Mouse (Mus musculus) lung, postnatal 0 days (tissue): ENCODE data around the gene Myo1b.

Experiments
- CTCF ChIP-seq: IDR thresholded peaks from 2 replicates; pipeline ENCODE4 v1.5.1; 2016; ENCODE audit warnings: antibody characterized with exemption, mild to moderate bottlenecking
- EP300 ChIP-seq: IDR thresholded peaks from 2 replicates; pipeline ENCODE4 v1.6.1; 2016; ENCODE audit warnings: antibody characterized with exemption, mild to moderate bottlenecking, control low read depth

DNA sequence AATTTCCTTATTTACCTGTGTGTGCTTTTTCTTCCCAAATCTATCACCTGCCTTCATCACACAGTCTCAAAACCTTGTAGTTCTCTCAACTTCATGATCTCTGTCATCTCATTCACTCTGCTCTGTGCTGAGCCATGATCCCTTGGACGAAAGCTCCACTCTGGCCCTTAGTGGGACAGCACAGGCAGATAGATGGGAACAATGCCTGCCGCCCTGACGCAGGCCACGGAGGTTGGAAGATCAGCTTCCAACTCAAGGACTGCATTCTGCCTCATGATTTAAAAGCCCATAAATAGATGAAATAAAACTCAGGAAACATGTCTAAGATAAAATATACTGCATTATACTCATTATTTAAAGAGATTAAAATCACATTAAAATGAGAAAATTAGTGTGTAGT is 149.6 kb downstream of the Myo1b start:
- no peak for TF ChIP-seq CTCF
- TF ChIP-seq EP300: no peak
